Mouse (Mus musculus) forebrain, embryonic 12.5 days (tissue): ENCODE measurements around the gene Gm20388. TPM values are rescaled to one million over a fixed set of nuclear protein-coding genes. Genes with fewer than 3 reads are reported as not detected.

Experiments
- ATAC-seq: fragments of 200-750 bp; cut with Nextera tagmentation; 2 replicates; pipeline ENCODE4 v1.8.0; 2017; ENCODE audit warnings: moderate TSS enrichment; ENCODE audit not compliant: low FRiP score
- H3K27ac ChIP-seq: fragments of 300-500 bp; sonication (generic); 2 replicates; pipeline ENCODE4 v1.5.1; 2016; ENCODE audit warnings: mild to moderate bottlenecking
- H3K27me3 ChIP-seq: fragments of 300-500 bp; sonication (generic); 2 replicates; pipeline ENCODE4 v1.6.1; 2016; ENCODE audit warnings: mild to moderate bottlenecking
- H3K36me3 ChIP-seq: fragments of 300-500 bp; sonication (generic); replicated peaks from 2 replicates; pipeline ENCODE4 v1.6.1; 2016; ENCODE audit warnings: mild to moderate bottlenecking
- H3K4me1 ChIP-seq: fragments of 300-500 bp; sonication (generic); 2 replicates; pipeline ENCODE4 v1.6.1; 2016
- H3K4me2 ChIP-seq: fragments of 300-500 bp; sonication (generic); 2 replicates; pipeline ENCODE4 v1.6.1; 2016; ENCODE audit warnings: mild to moderate bottlenecking, moderate library complexity
- H3K4me3 ChIP-seq: fragments of 300-500 bp; sonication (generic); replicated peaks from 2 replicates; pipeline ENCODE4 v1.5.1; 2016; ENCODE audit warnings: mild to moderate bottlenecking
- H3K9ac ChIP-seq: fragments of 300-500 bp; sonication (generic); 2 replicates; pipeline ENCODE4 v1.6.1; 2016; ENCODE audit warnings: mild to moderate bottlenecking
- H3K9me3 ChIP-seq: fragments of 300-500 bp; sonication (generic); 2 replicates; pipeline ENCODE4 v1.6.1; 2016
- WGBS: fragments of 180-500 bp; shearing (Covaris S2); methylation state at CpG from one replicate; pipeline ENCODE4 v1.1.7; 2016; 5-methylcytosine and 5-hydroxymethylcytosine counted together
- polyA plus RNA-seq: library from polyadenylated mRNA; unstranded; fragments of >200 nt; fragmentation: Nextera tagmentation; extraction: Ambion mirVana; gene quantifications from 2 replicates; pipeline ENCODE4 v1.2.1, GENCODE M21; 2016

Gm20388 gene
- polyA plus RNA-seq, 1 experiment from 2014 or later = not detected

DNA sequence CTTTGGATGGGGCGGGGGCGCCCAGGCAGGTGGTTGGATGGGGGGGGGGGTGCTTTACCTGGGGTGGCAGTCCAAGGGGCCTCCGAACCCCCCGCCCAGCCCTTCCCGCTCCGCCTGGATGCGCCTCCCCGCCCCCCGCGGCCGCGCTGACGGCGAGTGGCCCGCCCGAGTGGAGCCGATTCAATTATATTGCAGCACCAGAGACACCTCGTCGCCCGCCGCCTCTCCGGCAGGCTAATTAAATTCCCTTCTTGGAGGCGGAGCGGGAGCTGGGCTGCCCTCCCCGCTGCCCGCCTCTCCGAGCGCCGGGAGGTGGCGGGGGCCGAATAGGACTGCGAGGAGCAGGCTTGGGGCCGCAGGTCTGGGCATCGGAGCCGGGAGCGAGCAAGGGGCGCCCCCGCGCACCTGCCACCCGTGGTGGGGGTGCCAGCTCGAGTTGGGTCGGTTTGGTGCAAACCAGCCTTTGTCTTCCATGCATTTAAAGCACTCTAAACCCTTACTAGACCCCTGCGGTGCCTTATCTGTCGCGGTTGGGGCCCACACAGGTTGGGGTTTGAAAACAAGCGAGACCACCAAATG lies 627.3 kb downstream of the Gm20388 start:
- Histone ChIP-seq H3K4me1 (peaks cover 98% of the 10 kb centered on the region), H3K36me3 (no peaks in the 10 kb centered on the region), H3K27ac (peak overlapping the region; percentile 99), H3K4me3 (peak overlapping the region; percentile 68), H3K27me3 (0 out of 2 replicates have a peak, but pooled peaks cover 11% of the 10 kb centered on the region), H3K9me3 (no peaks in the 10 kb centered on the region), H3K9ac (peak overlapping the region; percentile 85), H3K4me2 (peak overlapping the region; percentile 93)
- peak; percentile 59 for ATAC-seq
- under 1% methylated on average over 45 of the region's 46 CpGs for WGBS

DNA sequence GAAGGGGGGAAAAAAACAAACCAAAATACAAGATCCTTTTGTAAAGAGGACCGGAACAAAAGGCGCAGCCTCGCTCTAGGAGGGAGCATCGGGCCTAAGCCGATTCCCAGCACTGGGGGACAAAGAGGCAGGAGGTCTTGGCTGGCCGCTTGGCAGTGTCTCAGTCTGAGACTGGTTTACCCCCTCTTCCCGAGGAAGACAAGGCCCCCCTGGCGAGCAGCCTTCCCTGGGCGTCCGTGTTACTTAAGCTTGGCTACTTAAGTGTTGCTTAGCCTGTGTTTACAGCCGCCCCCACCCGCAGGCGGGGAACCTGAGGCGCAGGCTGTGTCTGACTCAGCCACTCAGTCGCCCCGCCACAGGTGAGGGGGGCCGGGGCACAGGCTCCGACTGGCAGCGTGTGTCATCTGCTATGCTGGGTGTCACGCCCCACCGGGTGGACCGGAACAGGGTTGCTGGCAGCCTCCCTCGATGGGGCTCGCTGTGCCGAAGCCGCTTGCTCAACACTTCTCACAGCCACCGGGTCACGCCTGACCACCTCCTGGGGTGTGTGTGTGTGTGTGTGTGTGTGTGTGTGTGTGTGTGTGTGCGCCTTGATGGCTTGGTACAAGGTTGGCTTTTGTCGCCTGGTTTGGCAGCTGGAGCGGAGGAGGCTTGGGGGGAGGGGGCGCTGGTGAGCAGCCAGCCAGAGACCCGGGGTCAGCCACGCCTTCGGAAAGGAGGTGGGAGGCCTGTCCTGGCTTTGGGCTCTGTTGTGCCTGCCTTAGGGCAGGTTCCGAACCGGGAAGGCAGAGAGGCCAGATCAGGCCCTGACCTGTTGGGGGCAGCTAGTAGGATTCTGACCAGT lies 628.0 kb downstream of the Gm20388 start:
- peak; percentile 28 for ATAC-seq
- H3K4me3 ChIP-seq = peak overlapping the region; percentile 68
- WGBS = under 1% methylated on average over 37 of the region's 37 CpGs
- no peaks in the 10 kb centered on the region for H3K36me3 ChIP-seq
- 0 out of 2 replicates have a peak, but pooled peaks cover 11% of the 10 kb centered on the region for H3K27me3 ChIP-seq
- peak overlapping the region; percentile 85 for H3K9ac ChIP-seq
- peak overlapping the region; percentile 93 for H3K4me2 ChIP-seq
- H3K9me3 ChIP-seq = no peaks in the 10 kb centered on the region
- peak overlapping the region; percentile 99 for H3K27ac ChIP-seq
- H3K4me1 ChIP-seq = peaks cover 98% of the 10 kb centered on the region

DNA sequence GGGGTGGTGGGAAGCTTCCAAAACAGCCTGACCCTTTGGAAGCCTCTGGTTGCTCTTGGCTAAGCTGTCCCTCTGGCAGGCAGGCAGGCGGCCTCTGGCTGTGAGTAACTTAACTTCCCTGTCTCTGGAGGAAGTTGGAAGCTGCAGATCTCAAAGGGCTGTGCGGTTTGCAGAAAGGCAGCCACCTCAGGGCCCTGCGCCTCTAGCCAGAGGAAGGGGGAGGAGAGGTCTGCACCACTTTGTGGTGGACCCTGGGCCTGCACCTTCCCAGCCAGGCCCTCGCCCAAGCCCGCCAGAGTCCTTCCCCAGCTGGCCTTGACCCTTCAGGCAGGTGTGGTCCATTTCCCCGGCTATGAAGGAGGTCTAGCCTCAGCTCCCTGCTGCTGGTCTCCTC lies 628.7 kb downstream of the Gm20388 start:
- Histone ChIP-seq H3K36me3 (no peaks in the 10 kb centered on the region), H3K9ac (peak overlapping the region; percentile 85), H3K4me1 (peaks cover 98% of the 10 kb centered on the region), H3K27me3 (0 out of 2 replicates have a peak, but pooled peaks cover 5% of the 10 kb centered on the region), H3K9me3 (no peaks in the 10 kb centered on the region), H3K27ac (peak overlapping the region; percentile 99), H3K4me3 (peak overlapping the region; percentile 68), H3K4me2 (peak overlapping the region; percentile 93)
- no peak for ATAC-seq
- 33% methylated on average over 6 of the region's 6 CpGs for WGBS

DNA sequence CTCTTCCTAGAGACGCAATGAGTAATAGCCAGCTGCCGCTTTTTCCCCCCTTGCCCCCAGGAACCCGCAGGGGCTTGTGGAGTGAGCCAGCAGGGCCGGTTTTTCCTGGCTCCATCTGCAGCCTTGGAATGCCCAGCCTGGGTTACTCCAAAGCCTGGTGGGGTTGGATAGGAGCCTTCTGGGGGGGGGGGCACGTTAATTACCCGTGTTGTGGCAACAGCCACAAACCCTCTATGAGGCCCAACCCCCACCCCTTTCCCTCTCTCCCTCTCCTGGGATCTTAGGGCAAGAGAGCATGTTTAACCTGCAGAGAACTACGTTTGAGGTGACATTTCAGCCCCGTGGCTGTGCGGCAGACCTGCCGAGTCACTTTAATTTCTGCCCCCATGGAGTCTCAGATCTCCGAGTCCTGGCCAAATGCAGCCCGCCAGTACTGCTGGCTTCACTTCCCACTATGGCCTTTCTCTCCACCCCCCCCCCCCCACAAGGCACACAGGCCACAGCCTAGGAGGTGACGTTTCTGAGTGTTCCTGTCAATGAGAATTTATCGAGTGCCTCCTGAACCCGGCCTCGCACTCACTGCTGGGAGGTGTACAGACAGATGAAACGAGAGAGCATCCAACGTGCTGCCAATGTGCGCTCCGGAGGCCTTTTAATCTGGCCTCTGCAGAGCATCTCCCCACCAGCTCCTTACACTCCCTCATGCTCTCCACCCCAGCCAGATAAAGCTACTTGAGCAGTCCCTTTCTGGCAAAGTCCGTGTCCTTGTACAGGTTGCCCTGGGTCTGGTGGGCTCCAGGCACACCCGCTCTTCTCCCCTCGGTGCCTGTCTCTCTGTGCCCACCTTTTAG lies 629.4 kb downstream of the Gm20388 start:
- WGBS = 26% methylated on average over 23 of the region's 23 CpGs
- Histone ChIP-seq H3K9me3 (no peaks in the 10 kb centered on the region), H3K9ac (peak overlapping the region; percentile 85), H3K27me3 (0 out of 2 replicates have a peak, but pooled peaks cover 5% of the 10 kb centered on the region), H3K4me3 (peak overlapping the region; percentile 68), H3K4me1 (peaks cover 91% of the 10 kb centered on the region), H3K36me3 (no peaks in the 10 kb centered on the region), H3K27ac (peak overlapping the region; percentile 99), H3K4me2 (peak overlapping the region; percentile 93)
- no peak for ATAC-seq

DNA sequence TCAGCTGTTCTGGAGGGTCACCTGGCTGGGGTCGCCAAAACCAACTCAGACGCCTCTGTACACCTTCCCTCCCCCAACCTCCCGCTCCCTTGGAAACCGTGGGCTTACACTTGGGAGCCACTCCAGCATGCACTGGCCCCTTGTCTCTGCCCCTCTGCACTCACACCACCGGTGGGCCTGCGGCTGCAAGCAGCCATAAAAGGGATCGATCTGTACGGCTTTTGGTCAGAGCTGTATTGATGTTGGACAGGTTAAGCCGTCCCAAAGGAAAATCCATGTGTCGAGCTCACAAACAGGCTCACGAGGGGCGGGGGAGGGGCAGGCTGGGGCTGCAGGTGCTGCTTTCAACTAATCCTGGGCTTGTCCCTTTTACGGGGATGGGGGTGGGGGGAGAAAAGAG lies 632.4 kb downstream of the Gm20388 start:
- H3K4me1 ChIP-seq = peaks cover 92% of the 10 kb centered on the region
- H3K9me3 ChIP-seq = no peaks in the 10 kb centered on the region
- H3K4me3 ChIP-seq = no peak overlapping the region
- 13% methylated on average over 13 of the region's 13 CpGs for WGBS
- H3K27me3 ChIP-seq = 0 out of 2 replicates have a peak, but pooled peaks cover 5% of the 10 kb centered on the region
- H3K36me3 ChIP-seq = no peaks in the 10 kb centered on the region
- ATAC-seq = no peak
- peak overlapping the region; percentile 51; the same call in 1 of the 2 replicates for H3K27ac ChIP-seq
- peak overlapping the region; percentile 36 for H3K9ac ChIP-seq
- H3K4me2 ChIP-seq = peak overlapping the region; percentile 21

DNA sequence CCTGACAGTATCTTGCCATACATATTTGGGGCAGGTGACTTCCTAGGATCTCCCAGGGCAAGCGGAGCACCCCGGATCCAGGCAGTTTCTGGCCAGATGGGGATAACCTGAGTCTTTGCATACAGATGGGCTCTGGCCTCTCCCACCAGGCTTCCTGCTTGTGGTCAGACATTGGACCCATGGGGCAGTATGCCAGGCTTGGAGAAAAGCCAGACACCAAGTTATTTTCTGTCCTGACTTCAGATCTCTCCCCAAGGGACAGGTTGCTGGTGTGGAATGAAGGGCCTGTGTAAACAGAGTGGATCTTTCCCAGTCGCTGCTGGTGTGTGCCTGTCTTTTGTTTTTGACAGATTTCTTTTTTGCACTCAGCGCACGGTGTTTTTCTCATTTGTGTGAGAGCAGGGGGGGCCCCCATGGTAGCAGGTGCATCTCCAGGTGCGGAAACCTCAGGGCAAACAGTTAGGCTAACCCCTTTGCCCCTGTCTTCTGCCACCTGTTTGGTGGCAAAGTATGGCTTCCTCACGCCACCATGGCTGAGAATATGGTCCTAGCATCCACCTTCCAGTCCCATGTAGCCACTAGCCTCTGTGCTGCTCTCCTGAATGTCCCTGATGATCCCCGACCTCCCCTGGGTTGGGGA lies 632.9 kb downstream of the Gm20388 start:
- peaks cover 92% of the 10 kb centered on the region for H3K4me1 ChIP-seq
- H3K4me2 ChIP-seq = peak overlapping the region; percentile 21
- H3K9ac ChIP-seq = no peak overlapping the region
- H3K4me3 ChIP-seq = no peak overlapping the region
- peak overlapping the region; percentile 51 for H3K27ac ChIP-seq
- no peaks in the 10 kb centered on the region for H3K9me3 ChIP-seq
- 64% methylated on average over 8 of the region's 8 CpGs for WGBS
- 0 out of 2 replicates have a peak, but pooled peaks cover 5% of the 10 kb centered on the region for H3K27me3 ChIP-seq
- H3K36me3 ChIP-seq = no peaks in the 10 kb centered on the region
- ATAC-seq = no peak

DNA sequence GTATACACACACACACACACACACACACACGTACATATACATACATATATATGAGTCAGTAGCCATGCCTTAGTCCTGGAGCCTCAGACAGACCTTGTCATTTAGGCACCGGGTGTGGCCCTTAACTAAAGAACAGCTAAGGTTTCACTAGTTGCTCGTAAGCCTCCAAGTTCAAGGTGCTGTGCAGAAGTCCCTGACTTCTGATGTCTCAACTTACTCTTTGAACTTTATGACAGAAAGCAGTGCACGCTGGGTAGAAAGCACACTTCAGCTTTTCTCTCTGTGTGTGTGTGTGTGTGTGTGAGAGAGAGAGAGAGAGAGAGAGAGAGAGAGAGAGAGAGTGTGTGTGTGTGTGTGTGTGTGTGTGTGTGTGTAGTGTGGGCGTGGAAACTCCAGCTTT lies 633.5 kb downstream of the Gm20388 start:
- Histone ChIP-seq H3K4me3 (no peak overlapping the region), H3K9ac (no peak overlapping the region), H3K36me3 (no peaks in the 10 kb centered on the region), H3K9me3 (no peaks in the 10 kb centered on the region), H3K27ac (no peak overlapping the region), H3K4me1 (peaks cover 92% of the 10 kb centered on the region), H3K27me3 (0 out of 2 replicates have a peak, but pooled peaks cover 5% of the 10 kb centered on the region), H3K4me2 (no peak overlapping the region)
- WGBS = 92% methylated on average over 5 of the region's 5 CpGs
- no peak for ATAC-seq

DNA sequence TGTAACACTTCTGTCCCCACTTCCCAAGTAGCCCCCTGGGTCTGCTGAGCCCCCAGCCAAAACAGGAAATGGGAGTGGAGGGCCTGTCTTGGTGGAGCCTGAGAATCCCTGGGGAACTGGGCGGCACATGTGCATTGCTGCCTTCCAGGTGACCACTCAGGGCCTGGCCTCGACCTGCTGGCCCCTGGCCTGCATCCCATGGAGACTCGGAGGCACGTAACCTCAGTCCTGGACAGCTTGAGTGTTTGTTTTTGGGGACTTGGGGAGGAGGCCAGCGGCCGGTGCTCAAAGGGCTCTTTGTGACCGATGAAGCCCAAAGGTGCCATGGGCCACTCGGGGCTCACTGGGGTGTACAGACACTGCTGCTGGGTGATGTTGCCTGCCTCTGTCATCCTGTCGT lies 636.9 kb downstream of the Gm20388 start:
- Histone ChIP-seq H3K27me3 (0 out of 2 replicates have a peak, but pooled peaks cover 5% of the 10 kb centered on the region), H3K4me2 (no peak overlapping the region), H3K4me1 (peaks cover 93% of the 10 kb centered on the region), H3K36me3 (no peaks in the 10 kb centered on the region), H3K27ac (peak overlapping the region; percentile 96; the same call in 1 of the 2 replicates), H3K9me3 (no peaks in the 10 kb centered on the region), H3K9ac (peak overlapping the region; percentile 36; the same call in 1 of the 2 replicates), H3K4me3 (no peak overlapping the region)
- ATAC-seq = no peak
- 77% methylated on average over 9 of the region's 9 CpGs for WGBS

DNA sequence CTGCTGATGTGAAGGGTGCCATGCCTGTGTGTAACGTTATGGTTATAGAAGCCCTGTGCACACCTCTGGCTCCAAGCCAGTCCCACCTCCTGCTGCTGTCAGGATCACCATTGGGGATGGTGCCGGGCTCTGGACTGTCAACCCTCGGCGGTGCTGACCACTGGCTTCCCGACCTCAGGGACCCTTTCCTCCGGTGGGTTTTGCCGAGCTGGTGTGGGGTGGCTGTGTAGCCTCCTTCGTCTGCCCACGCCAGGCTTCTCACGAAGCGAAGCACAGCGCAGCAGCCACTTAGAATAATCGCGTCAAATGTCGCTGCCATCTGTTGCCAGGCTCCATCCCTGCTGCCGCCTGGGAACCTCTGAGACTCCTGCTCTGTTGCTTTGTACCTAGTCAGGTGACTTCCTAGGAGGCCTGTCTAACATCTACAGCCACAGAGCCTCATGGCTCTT lies 637.7 kb downstream of the Gm20388 start:
- H3K4me1 ChIP-seq = peaks cover 93% of the 10 kb centered on the region
- ATAC-seq = no peak
- peaks cover under 1% of the 10 kb centered on the region; the same call in 1 of the 2 replicates for H3K36me3 ChIP-seq
- no peak overlapping the region for H3K4me3 ChIP-seq
- H3K9me3 ChIP-seq = no peaks in the 10 kb centered on the region
- 46% methylated on average over 16 of the region's 16 CpGs for WGBS
- H3K27ac ChIP-seq = peak overlapping the region; percentile 96
- H3K9ac ChIP-seq = peak overlapping the region; percentile 36; the same call in 1 of the 2 replicates
- H3K27me3 ChIP-seq = 0 out of 2 replicates have a peak, but pooled peaks cover 3% of the 10 kb centered on the region
- peak overlapping the region; percentile 57 for H3K4me2 ChIP-seq

DNA sequence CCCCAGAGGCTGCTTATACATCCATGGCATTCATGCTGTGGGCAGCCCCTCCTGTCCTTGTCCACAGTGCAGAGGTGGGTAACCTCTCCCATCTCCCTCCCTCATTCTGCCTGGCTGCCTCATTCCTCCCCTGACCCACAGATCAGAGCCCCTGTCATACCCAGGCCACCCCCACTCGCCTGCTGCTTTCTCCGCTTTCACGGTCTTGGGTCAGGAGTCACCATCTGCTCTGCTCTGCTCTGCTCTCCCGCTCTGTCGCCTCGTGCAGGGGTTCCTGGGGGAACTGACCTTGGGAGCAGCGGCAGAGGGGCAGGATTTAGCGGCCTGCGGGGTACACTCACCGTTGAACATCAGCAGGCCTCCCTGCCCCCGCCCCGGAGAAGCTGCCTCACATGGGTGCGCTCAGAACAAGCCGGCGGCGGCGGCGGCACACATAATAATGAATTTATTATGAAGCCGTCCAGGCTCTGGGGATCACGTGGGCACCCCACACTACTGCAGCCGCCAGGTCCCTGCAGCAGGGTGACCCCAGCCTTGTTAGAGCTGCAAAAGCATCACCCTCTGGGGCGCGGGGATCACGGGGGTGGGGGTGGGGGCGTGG lies 638.8 kb downstream of the Gm20388 start:
- H3K4me3 ChIP-seq = peak overlapping the region; percentile 24

DNA sequence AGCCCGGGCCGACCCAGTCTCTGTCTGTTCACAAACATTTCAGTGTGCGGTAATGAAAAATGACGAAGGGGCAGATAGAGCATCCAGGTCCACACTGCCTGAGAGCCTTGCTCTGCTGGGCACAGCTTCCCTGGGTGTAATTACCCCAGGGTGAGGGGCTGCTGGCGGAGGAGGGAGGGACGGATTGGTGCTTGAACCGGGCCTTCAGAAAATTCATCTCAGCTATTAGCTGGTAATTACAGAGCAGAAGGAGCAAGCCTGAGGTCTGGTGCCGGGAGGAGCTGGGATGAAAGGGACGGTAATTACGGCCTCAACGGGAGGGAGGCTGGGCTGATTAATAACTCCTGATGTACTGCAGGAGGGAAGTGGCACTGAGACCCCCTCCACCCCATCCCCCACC lies 639.3 kb downstream of the Gm20388 start:
- ATAC-seq = peak; percentile 74
- Histone ChIP-seq H3K9ac (peak overlapping the region; percentile 48), H3K36me3 (peaks cover 16% of the 10 kb centered on the region), H3K4me1 (peaks cover 98% of the 10 kb centered on the region), H3K27me3 (0 out of 2 replicates have a peak, but pooled peaks cover 3% of the 10 kb centered on the region), H3K4me3 (peak overlapping the region; percentile 24), H3K27ac (peak overlapping the region; percentile 96), H3K9me3 (no peaks in the 10 kb centered on the region), H3K4me2 (peak overlapping the region; percentile 57)
- whole genome bisulfite sequencing = 6% methylated on average over 11 of the region's 11 CpGs

More for the DNA sequence above, 638.8 kb downstream of the Gm20388 start:
- Histone ChIP-seq H3K9me3 (no peaks in the 10 kb centered on the region), H3K27me3 (0 out of 2 replicates have a peak, but pooled peaks cover 3% of the 10 kb centered on the region), H3K4me1 (peaks cover 93% of the 10 kb centered on the region), H3K27ac (peak overlapping the region; percentile 96), H3K36me3 (peaks cover 12% of the 10 kb centered on the region), H3K4me2 (peak overlapping the region; percentile 57), H3K9ac (peak overlapping the region; percentile 48)
- peak; percentile 47 for ATAC-seq
- 5% methylated on average over 25 of the region's 25 CpGs for WGBS
